In genomic region chr14:72158537-72159323, GRCm38 (mm10) we compare ENCODE assay signal across 8 mouse cellular contexts.
A peak's percentile ranks its signal among the peaks of the same experiment; 100 is the strongest.
DNase-seq lines count a peak whose midpoint lies in the region; ATAC-seq lines count a peak whose summit lies in the region.

No protein-coding gene starts in this region.

- H3K4me2 ChIP-seq in embryonic facial prominence, embryonic 14.5 days (ENCODE audit: low read depth, low read length) = peak overlapping the region; percentile 37

- no peaks in the 10 kb centered on the region for H3K9me3 ChIP-seq in embryonic facial prominence, embryonic 14.5 days (ENCODE audit: control insufficient read depth, low read length)

- no peak overlapping the region for H3K9ac ChIP-seq in embryonic facial prominence, embryonic 14.5 days (ENCODE audit: low read depth, low read length)

- peak; percentile 72; the same call in 1 of the 2 replicates for ATAC-seq in embryonic facial prominence, embryonic 14.5 days (ENCODE audit: low read depth)
- ATAC-seq in inflammation-experienced regulatory T-cells, adult 6 months = no peak

- no peaks in the 10 kb centered on the region for H3K27me3 ChIP-seq in embryonic facial prominence, embryonic 14.5 days (replicated peaks; ENCODE audit: control insufficient read depth, insufficient read depth, low read length)

- H3K36me3 ChIP-seq in embryonic facial prominence, embryonic 14.5 days (ENCODE audit: control insufficient read depth, insufficient read depth, low read length) = no peaks in the 10 kb centered on the region

- H3K27ac ChIP-seq in embryonic facial prominence, embryonic 14.5 days (replicated peaks; ENCODE audit: low read depth, low read length) = no peak overlapping the region

- DNase-seq in left cerebral cortex, postnatal 4 days = peak; percentile 43
- DNase-seq in left cerebral cortex, adult 18-20 months (ENCODE audit: low spot score in 2 of 2) = no peak
- peak; percentile 38 for DNase-seq in embryonic facial prominence, embryonic 14.5 days (ENCODE audit: low spot score)
- peak; percentile 39 for DNase-seq in hindlimb bud, embryonic 11.5 days (ENCODE audit: extremely low spot score, low read depth, low spot score)
- peak; percentile 32 for DNase-seq in lung, postnatal 36 days
- DNase-seq in gastrocnemius, adult 8-10 months (ENCODE audit: low spot score in 2 of 2) = no peak
- no peak for DNase-seq in gastrocnemius, postnatal 36 days

- H3K4me3 ChIP-seq in embryonic facial prominence, embryonic 14.5 days (ENCODE audit: low read depth, low read length) = no peak overlapping the region

- H3K4me1 ChIP-seq in embryonic facial prominence, embryonic 14.5 days (ENCODE audit: control insufficient read depth, insufficient read depth, low read length) = peaks cover 6% of the 10 kb centered on the region; the same call in 1 of the 2 replicates

- intact Hi-C loops in left cerebral cortex, postnatal 4 days (cut with DNase I) = no loop called here
- intact Hi-C loops in gastrocnemius, postnatal 36 days (cut with DNase I) = no loop called here

- WGBS in embryonic facial prominence, embryonic 14.5 days = 41% methylated on average over 13 of the region's 13 CpGs

Comparison
In these comparisons a context has a peak if more than half of its experiments do, and no peak if none do; other contexts are left out.
1. DNase-seq: peak in left cerebral cortex, postnatal 4 days (single experiment), embryonic facial prominence, embryonic 14.5 days (single experiment), hindlimb bud, embryonic 11.5 days (single experiment) and lung, postnatal 36 days (single experiment); none in left cerebral cortex, adult 18-20 months (0 of 2), gastrocnemius, adult 8-10 months (0 of 2) and gastrocnemius, postnatal 36 days (0 of 2).